Mouse (Mus musculus) forebrain, embryonic 14.5 days (tissue): ENCODE measurements around the gene Tmem242. TPM values are rescaled to one million over a fixed set of nuclear protein-coding genes. Genes with fewer than 3 reads are reported as not detected.
A peak's percentile ranks its signal among the peaks of the same experiment; 100 is the strongest.

ENCODE experiments used
- ATAC-seq: fragments of 200-750 bp; cut with Nextera tagmentation; 2 replicates; pipeline ENCODE4 v1.8.0; 2017; ENCODE audit warnings: mild to moderate bottlenecking, moderate library complexity
- DNase-seq: peaks from one replicate; pipeline ENCODE4 v3.0.0-alpha.2; 2015; ENCODE audit warnings: low spot score
- H3K27ac ChIP-seq: fragments of 300-500 bp; sonication (generic); 2 replicates; pipeline ENCODE4 v1.5.1; 2014; ENCODE audit warnings: low read depth, mild to moderate bottlenecking, control low read depth, low read length, moderate library complexity
- H3K27me3 ChIP-seq: fragments of 300-500 bp; sonication (generic); replicated peaks from 2 replicates; pipeline ENCODE4 v1.6.1; 2014; ENCODE audit warnings: low read length, control low read depth, mixed read lengths; ENCODE audit not compliant: control insufficient read depth, insufficient read depth
- H3K36me3 ChIP-seq: fragments of 300-500 bp; sonication (generic); 2 replicates; pipeline ENCODE4 v1.6.1; 2014; ENCODE audit warnings: low read length, control low read depth; ENCODE audit not compliant: control insufficient read depth, insufficient read depth
- H3K4me1 ChIP-seq: fragments of 300-500 bp; sonication (generic); 2 replicates; pipeline ENCODE4 v1.6.1; 2014; ENCODE audit warnings: antibody characterized with exemption, low read length, control low read depth; ENCODE audit not compliant: control insufficient read depth, insufficient read depth
- H3K4me2 ChIP-seq: fragments of 300-500 bp; sonication (generic); 2 replicates; pipeline ENCODE4 v1.6.1; 2014; ENCODE audit warnings: mild to moderate bottlenecking, control low read depth, low read length
- H3K4me3 ChIP-seq: fragments of 300-500 bp; sonication (generic); 2 replicates; pipeline ENCODE4 v1.5.1; 2014; ENCODE audit warnings: low read depth, low read length, control low read depth
- H3K9ac ChIP-seq: fragments of 300-500 bp; sonication (generic); 2 replicates; pipeline ENCODE4 v1.6.1; 2014; ENCODE audit warnings: mild to moderate bottlenecking, low read length, control low read depth, moderate library complexity
- H3K9me3 ChIP-seq: fragments of 300-500 bp; sonication (generic); replicated peaks from 2 replicates; pipeline ENCODE4 v1.6.1; 2016; ENCODE audit warnings: low read length, control low read depth, mixed read lengths; ENCODE audit not compliant: control insufficient read depth
- WGBS: fragments of 180-500 bp; shearing (Covaris S2); extraction: QIAGEN DNeasy Blood & Tissue Kit; methylation state at CpG from one replicate; pipeline ENCODE4 v1.1.7; 2014; 5-methylcytosine and 5-hydroxymethylcytosine counted together
- polyA plus RNA-seq: library from polyadenylated mRNA; unstranded; fragments of >200 nt; fragmentation: Nextera tagmentation; extraction: Ambion mirVana; gene quantifications from 2 replicates; pipeline ENCODE4 v1.2.1, GENCODE M21; 2014

The Tmem242 gene
- 115 and 124 TPM in 2 replicates for polyA plus RNA-seq

DNA sequence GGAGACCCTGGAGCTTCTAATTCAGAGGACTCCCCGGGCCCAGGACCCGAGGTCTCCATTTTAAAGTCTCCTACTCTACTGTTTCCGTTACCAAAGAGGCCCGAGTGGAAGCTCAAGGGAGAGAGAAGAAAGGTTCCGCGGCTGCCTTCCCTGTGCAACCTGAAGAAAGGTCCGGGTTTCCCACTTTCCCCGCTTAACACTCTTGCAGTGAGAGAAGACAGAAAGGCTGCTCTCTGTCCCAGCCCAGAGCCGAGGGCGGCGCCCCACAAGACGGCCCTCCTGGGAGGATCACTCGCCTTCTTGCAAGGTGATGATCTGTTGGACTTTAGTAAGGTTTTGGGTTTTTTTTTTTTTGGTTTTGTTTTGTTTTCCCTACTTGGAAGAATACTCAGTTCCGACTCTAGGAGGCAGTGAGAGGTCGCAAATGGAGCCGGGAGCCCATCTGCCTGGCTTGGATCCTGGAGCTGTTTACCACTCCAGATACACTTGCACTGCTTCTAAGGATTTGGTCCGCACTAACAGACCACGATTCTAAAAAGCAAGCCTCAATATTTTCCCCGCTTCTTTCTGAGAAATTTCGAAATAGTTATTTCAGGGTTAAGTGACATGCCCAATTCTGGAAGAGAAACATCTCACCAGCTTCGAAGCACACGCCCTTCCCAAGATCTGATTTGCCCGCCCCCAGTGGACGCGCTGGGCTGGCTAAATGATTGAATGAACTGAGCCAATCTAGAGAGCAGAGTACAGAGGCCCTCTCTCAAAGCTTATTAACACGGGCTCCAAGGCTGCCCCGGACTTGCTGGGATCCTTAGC is at the start of gene Tmem242:
TSS of gene Tmem242 (minus strand) at position 101 of the 813 bp plus-strand sequence.
- Histone ChIP-seq H3K4me3 (peak within 1 kb of the TSS; percentile 48), H3K9ac (peak within 1 kb of the TSS; percentile 70), H3K27ac (peak within 1 kb of the TSS; percentile 57), H3K4me2 (peak within 1 kb of the TSS; percentile 84), H3K4me1 (peaks cover 9% of the 10 kb centered on the region), H3K36me3 (no peaks in the 10 kb centered on the region; the same call in 1 of the 2 replicates), H3K27me3 (no peaks in the 10 kb centered on the region), H3K9me3 (no peaks in the 10 kb centered on the region)
- DNase-seq: peak; percentile 94
- peak; percentile 94 for ATAC-seq
- WGBS: under 1% methylated on average over 27 of the region's 27 CpGs

DNA sequence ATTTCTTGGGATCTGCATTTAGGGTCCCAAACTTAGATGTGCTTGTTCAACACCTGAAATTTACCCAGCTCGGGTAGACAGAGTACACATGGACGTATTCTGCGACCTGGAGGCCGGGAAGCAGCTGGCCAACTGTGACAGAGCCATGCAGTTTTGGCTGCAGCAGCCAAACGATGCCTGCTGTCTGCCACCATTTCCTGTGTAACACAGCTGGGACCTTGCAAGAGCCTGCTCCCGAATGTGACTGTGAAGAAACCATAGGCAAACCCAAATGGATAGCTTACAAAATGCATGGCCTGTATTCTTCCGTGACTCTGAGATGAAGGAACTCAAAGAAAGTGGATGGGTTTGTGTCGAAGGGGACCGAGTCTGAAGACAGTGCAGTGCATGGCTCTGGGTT is 48.1 kb upstream of the Tmem242 start:
- no peak for DNase-seq

GRCm38 (mm10) chr17:5484663-5485062 is 44.6 kb upstream of the Tmem242 start:
- H3K9me3 ChIP-seq: no peaks in the 10 kb centered on the region
- DNase-seq (no peak), ATAC-seq (no peak)
- H3K4me3 ChIP-seq: no peak overlapping the region
- no peak overlapping the region for H3K27ac ChIP-seq
- H3K27me3 ChIP-seq: no peaks in the 10 kb centered on the region
- H3K4me1 ChIP-seq: no peaks in the 10 kb centered on the region
- H3K4me2 ChIP-seq: no peak overlapping the region
- 94% methylated on average over 1 of the region's 1 CpGs for WGBS
- no peaks in the 10 kb centered on the region for H3K36me3 ChIP-seq
- H3K9ac ChIP-seq: no peak overlapping the region

More for the DNA sequence above, 48.1 kb upstream of the Tmem242 start:
- Histone ChIP-seq H3K9ac (no peak overlapping the region), H3K36me3 (no peaks in the 10 kb centered on the region), H3K27ac (no peak overlapping the region), H3K4me1 (no peaks in the 10 kb centered on the region), H3K4me3 (no peak overlapping the region), H3K4me2 (no peak overlapping the region), H3K27me3 (no peaks in the 10 kb centered on the region), H3K9me3 (no peaks in the 10 kb centered on the region)
- 70% methylated on average over 9 of the region's 9 CpGs for WGBS
- no peak for ATAC-seq

GRCm38 (mm10) chr17:5483456-5483855 is 43.4 kb upstream of the Tmem242 start:
- DNase-seq: no peak
- no peaks in the 10 kb centered on the region for H3K9me3 ChIP-seq
- no peak overlapping the region for H3K27ac ChIP-seq
- H3K4me3 ChIP-seq: no peak overlapping the region
- H3K9ac ChIP-seq: no peak overlapping the region
- no peak overlapping the region for H3K4me2 ChIP-seq
- 79% methylated on average over 4 of the region's 4 CpGs for WGBS
- H3K4me1 ChIP-seq: no peaks in the 10 kb centered on the region
- H3K27me3 ChIP-seq: no peaks in the 10 kb centered on the region
- H3K36me3 ChIP-seq: no peaks in the 10 kb centered on the region
- ATAC-seq: no peak

GRCm38 (mm10) chr17:5475960-5476725 is 36.1 kb upstream of the Tmem242 start:
- Histone ChIP-seq H3K4me2 (no peak overlapping the region), H3K27me3 (no peaks in the 10 kb centered on the region), H3K4me1 (no peaks in the 10 kb centered on the region), H3K4me3 (no peak overlapping the region), H3K36me3 (no peaks in the 10 kb centered on the region), H3K9ac (no peak overlapping the region), H3K9me3 (no peaks in the 10 kb centered on the region), H3K27ac (no peak overlapping the region)
- WGBS: 62% methylated on average over 14 of the region's 14 CpGs
- ATAC-seq (no peak), DNase-seq (peak; percentile 33)

GRCm38 (mm10) chr17:5472268-5472667 is 32.2 kb upstream of the Tmem242 start:
- DNase-seq (no peak), ATAC-seq (no peak)
- H3K4me2 ChIP-seq: no peak overlapping the region
- H3K27me3 ChIP-seq: no peaks in the 10 kb centered on the region
- H3K4me1 ChIP-seq: no peaks in the 10 kb centered on the region
- H3K27ac ChIP-seq: no peak overlapping the region
- no peak overlapping the region for H3K9ac ChIP-seq
- H3K9me3 ChIP-seq: no peaks in the 10 kb centered on the region
- H3K4me3 ChIP-seq: no peak overlapping the region
- H3K36me3 ChIP-seq: no peaks in the 10 kb centered on the region
- 37% methylated on average over 3 of the region's 3 CpGs for WGBS

GRCm38 (mm10) chr17:5467177-5467576 is 27.1 kb upstream of the Tmem242 start:
- ATAC-seq (no peak), DNase-seq (no peak)
- no peak overlapping the region for H3K4me3 ChIP-seq
- H3K4me1 ChIP-seq: no peaks in the 10 kb centered on the region
- H3K36me3 ChIP-seq: no peaks in the 10 kb centered on the region
- no peak overlapping the region for H3K9ac ChIP-seq
- H3K27me3 ChIP-seq: no peaks in the 10 kb centered on the region
- H3K9me3 ChIP-seq: no peaks in the 10 kb centered on the region
- H3K4me2 ChIP-seq: no peak overlapping the region
- whole genome bisulfite sequencing: 57% methylated on average over 4 of the region's 4 CpGs
- no peak overlapping the region for H3K27ac ChIP-seq

DNA sequence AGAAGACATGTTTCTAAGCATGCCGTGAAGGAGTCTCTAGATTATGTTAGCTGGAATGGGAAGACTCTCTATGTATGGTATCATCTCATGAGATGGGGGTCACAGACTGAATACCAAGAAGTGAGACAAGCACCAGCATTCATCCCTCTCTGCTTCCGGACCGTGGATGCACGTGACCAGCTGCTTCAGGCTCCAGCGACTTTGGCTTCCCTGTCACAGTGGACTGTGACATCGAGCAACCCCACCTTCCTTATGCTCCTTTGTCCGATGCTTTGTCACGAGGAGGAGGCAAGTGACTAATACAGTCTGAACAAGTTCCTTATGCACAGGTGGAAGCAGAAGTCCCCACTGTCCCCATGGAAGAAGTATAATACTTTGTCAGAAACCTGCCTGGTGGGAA is 26.7 kb upstream of the Tmem242 start:
- no peak overlapping the region for H3K4me2 ChIP-seq
- no peaks in the 10 kb centered on the region for H3K9me3 ChIP-seq
- WGBS: 89% methylated on average over 8 of the region's 8 CpGs
- H3K9ac ChIP-seq: no peak overlapping the region
- H3K4me3 ChIP-seq: no peak overlapping the region
- H3K4me1 ChIP-seq: no peaks in the 10 kb centered on the region
- no peak overlapping the region for H3K27ac ChIP-seq
- ATAC-seq (no peak), DNase-seq (no peak)
- H3K36me3 ChIP-seq: no peaks in the 10 kb centered on the region
- H3K27me3 ChIP-seq: no peaks in the 10 kb centered on the region

DNA sequence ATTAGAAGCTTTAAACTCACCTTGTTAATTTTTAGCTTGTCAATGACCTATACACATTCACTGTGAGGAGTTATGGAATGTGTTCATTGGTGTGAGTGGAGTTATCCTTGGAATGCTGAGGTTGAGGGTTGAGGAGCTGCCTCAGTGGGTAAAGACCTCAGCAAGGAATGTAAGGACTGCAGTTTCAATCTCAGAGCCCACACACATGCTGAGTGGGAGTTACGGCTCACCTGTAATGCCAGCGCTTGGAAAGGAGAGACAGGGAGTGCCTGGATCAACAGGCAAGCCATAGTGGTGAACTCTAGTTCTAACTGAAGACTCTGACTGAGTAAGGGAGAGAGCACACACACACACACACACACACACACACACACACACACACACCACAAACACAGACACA is 23.9 kb upstream of the Tmem242 start:
- no peak for ATAC-seq

More for the DNA sequence above, 23.9 kb upstream of the Tmem242 start:
- no peak for DNase-seq
- no peak overlapping the region for H3K27ac ChIP-seq
- no peaks in the 10 kb centered on the region for H3K4me1 ChIP-seq
- H3K9ac ChIP-seq: no peak overlapping the region
- no peak overlapping the region for H3K4me2 ChIP-seq
- no peak overlapping the region for H3K4me3 ChIP-seq
- H3K9me3 ChIP-seq: no peaks in the 10 kb centered on the region
- H3K27me3 ChIP-seq: no peaks in the 10 kb centered on the region
- H3K36me3 ChIP-seq: no peaks in the 10 kb centered on the region
- 83% methylated on average over 2 of the region's 2 CpGs for WGBS
